Mouse (Mus musculus): ENCODE measurements around the gene Mymx. TPM values are rescaled to one million over a fixed set of nuclear protein-coding genes. Genes with fewer than 3 reads are reported as not detected.
"Not testable (repeated sequence)": the region's sequence is repeated elsewhere in the genome, so short reads cannot be mapped to it uniquely, and the experiment has no call there.

Mymx gene
- polyA plus RNA-seq, 2 experiments: 37.8 to 53.5 TPM

GRCm38 (mm10) chr17:45628160-45628559 is 26.3 kb upstream of the Mymx start:
- Histone ChIP-seq H3K36me3 (ENCODE audit: control insufficient read depth, insufficient read depth, low read length) (no peaks in the 10 kb centered on the region), H3K4me1 (ENCODE audit: control insufficient read depth, insufficient read depth, low read length) (peaks cover 11% of the 10 kb centered on the region; the same call in 1 of the 2 replicates)
- DNase-seq (ENCODE audit: low spot score): no peak

DNA sequence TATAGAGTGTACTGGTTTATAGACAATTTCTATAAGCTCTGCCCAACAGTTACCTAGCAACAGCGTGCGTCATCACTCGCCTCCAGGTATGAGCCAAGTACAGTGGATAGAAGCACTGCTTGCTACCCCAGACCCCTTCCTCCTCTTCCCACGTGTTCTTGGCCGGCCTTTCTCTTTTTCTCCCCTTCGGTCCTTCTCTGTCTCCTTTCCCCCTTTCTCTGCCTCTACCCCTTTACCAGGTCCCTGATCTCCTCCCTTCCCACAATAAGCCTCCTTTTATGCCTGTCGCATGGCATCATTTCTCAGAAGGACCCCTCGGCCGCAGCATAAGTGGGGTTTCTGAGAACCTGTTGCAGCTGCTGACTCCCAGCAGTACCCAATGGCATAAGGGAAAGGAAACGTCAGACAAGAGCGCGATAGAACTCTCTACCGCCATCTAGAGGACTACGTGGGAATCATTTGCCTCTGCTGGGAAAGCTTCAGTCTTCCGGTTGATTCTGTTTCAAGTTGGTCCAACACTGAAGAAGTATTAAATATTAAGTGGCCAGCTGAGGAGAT is 24.8 kb upstream of the Mymx start:
- H3K36me3 ChIP-seq (ENCODE audit: control insufficient read depth, insufficient read depth, low read length): no peaks in the 10 kb centered on the region
- no peaks in the 10 kb centered on the region for H3K9me3 ChIP-seq (ENCODE audit: control insufficient read depth, low read length)
- WGBS: 28% methylated on average over 15 of the region's 15 CpGs
- DNase-seq (ENCODE audit: low spot score) (peak; percentile 93), ATAC-seq (ENCODE audit: low FRiP score, low read depth) (peak; percentile 58)
- H3K4me3 ChIP-seq (replicated peaks; ENCODE audit: low read length): no peak overlapping the region
- no peak overlapping the region for H3K27ac ChIP-seq (replicated peaks; ENCODE audit: low read depth, low read length)
- H3K4me2 ChIP-seq (replicated peaks; ENCODE audit: low read depth, low read length, severe bottlenecking): peak overlapping the region; percentile 26; the same call in 1 of the 2 replicates
- no peak for TF ChIP-seq POLR2A (IDR thresholded peaks at IDR 0.05; ENCODE audit: borderline replicate concordance, extremely low read depth, insufficient read depth, insufficient read length)
- H3K9ac ChIP-seq (ENCODE audit: low read depth, low read length, severe bottlenecking): 0 out of 2 replicates have a peak overlapping the region, but pooled peaks have one; percentile 28
- no peaks in the 10 kb centered on the region for H3K27me3 ChIP-seq (ENCODE audit: control insufficient read depth, insufficient read depth, low read length)
- H3K4me1 ChIP-seq (ENCODE audit: control insufficient read depth, insufficient read depth, low read length): peaks cover 11% of the 10 kb centered on the region; the same call in 1 of the 2 replicates

More at GRCm38 (mm10) chr17:45628160-45628559, 26.3 kb upstream of the Mymx start:
- no peak overlapping the region for H3K9ac ChIP-seq (ENCODE audit: low read depth, low read length, severe bottlenecking)
- H3K4me3 ChIP-seq (replicated peaks; ENCODE audit: low read length): no peak overlapping the region
- H3K9me3 ChIP-seq (ENCODE audit: control insufficient read depth, low read length): no peaks in the 10 kb centered on the region
- no peak overlapping the region for H3K4me2 ChIP-seq (replicated peaks; ENCODE audit: low read depth, low read length, severe bottlenecking)
- no peak for ATAC-seq (ENCODE audit: low FRiP score, low read depth)
- WGBS: 40% methylated on average over 3 of the region's 3 CpGs
- no peak for TF ChIP-seq POLR2A (IDR thresholded peaks at IDR 0.05; ENCODE audit: borderline replicate concordance, extremely low read depth, insufficient read depth, insufficient read length)
- no peak overlapping the region for H3K27ac ChIP-seq (replicated peaks; ENCODE audit: low read depth, low read length)
- H3K27me3 ChIP-seq (ENCODE audit: control insufficient read depth, insufficient read depth, low read length): no peaks in the 10 kb centered on the region

DNA sequence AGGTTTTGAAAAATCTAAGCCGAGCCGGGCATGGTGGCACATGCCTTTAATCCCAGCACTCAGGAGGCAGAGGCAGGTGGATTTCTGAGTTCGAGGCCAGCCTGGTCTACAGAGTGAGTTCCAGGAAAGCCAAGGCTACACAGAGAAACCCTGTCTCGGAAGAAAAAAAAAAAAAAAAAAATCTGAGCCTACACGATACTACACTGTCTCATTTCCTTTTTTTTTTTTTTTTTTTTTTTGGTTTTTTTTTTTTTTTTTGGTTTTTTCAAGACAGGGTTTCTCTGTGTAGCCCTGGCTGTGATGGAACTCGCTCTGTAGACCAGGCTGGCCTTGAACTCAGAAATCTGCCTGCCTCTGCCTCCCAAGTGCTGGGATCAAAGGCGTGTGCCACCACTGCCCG is 21.5 kb upstream of the Mymx start:
- not testable (repeated sequence) for H3K9ac ChIP-seq (ENCODE audit: low read depth, low read length, severe bottlenecking); DNase-seq (ENCODE audit: low spot score); H3K27ac ChIP-seq (replicated peaks; ENCODE audit: low read depth, low read length); H3K9me3 ChIP-seq (ENCODE audit: control insufficient read depth, low read length); H3K4me3 ChIP-seq (replicated peaks; ENCODE audit: low read length); H3K36me3 ChIP-seq (ENCODE audit: control insufficient read depth, insufficient read depth, low read length); H3K27me3 ChIP-seq (ENCODE audit: control insufficient read depth, insufficient read depth, low read length); ATAC-seq (ENCODE audit: low FRiP score, low read depth); H3K4me2 ChIP-seq (replicated peaks; ENCODE audit: low read depth, low read length, severe bottlenecking)
- 90% methylated on average over 8 of the region's 8 CpGs for WGBS
- H3K4me1 ChIP-seq (ENCODE audit: control insufficient read depth, insufficient read depth, low read length): peaks cover 13% of the 10 kb centered on the region

DNA sequence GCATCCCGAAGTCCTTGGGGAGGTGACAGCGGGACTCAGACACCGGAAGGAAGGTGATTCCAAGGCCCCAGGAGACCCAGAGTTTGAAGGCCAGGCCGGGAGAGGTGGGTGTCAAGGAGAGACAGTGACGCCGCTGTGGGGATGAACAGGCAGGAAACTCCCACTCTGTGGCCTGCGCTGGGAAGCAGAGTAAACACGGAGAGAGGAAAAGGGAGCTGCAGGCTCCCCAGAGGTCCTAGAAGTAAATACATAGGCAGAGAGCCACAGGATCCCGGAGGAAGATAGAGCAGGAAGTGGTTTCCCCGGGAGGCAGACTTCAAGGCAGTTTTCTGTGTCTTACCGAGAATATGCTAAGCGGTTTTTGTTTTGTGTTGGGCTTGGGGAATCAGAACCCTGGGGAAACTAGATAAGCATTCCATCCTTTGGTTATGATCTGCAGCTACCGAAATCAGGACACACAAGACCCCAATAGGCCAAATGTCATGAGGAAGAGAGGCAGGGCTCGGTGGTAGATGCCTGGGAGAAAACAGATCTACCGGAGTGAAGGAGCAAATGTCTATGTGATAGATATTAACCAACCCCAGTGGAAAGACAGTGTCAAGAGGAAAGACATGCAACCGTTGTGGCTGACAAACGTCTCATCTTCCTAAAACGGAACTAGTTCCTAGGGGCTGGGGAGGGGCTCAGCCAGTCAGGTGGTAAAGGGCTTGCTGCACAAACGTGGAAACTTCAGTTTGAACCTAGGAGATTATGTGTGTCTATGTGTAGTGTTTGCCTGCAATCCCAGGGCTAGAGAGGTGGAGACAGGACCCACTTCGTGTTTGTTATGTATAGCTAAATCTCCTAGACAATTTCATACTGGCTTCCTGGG is 17.7 kb upstream of the Mymx start:
- no peak for DNase-seq (ENCODE audit: low spot score)
- 22% methylated on average over 20 of the region's 20 CpGs for WGBS
- TF ChIP-seq POLR2A (IDR thresholded peaks at IDR 0.05; ENCODE audit: borderline replicate concordance, extremely low read depth, insufficient read depth, insufficient read length): no peak

GRCm38 (mm10) chr17:45618941-45619385 is 17.1 kb upstream of the Mymx start:
- Histone ChIP-seq H3K27me3 (ENCODE audit: control insufficient read depth, insufficient read depth, low read length) (no peaks in the 10 kb centered on the region), H3K27ac (replicated peaks; ENCODE audit: low read depth, low read length) (no peak overlapping the region), H3K9ac (ENCODE audit: low read depth, low read length, severe bottlenecking) (0 out of 2 replicates have a peak overlapping the region, but pooled peaks have one; percentile 6), H3K9me3 (ENCODE audit: control insufficient read depth, low read length) (no peaks in the 10 kb centered on the region), H3K4me1 (ENCODE audit: control insufficient read depth, insufficient read depth, low read length) (peaks cover 10% of the 10 kb centered on the region), H3K36me3 (ENCODE audit: control insufficient read depth, insufficient read depth, low read length) (no peaks in the 10 kb centered on the region), H3K4me2 (replicated peaks; ENCODE audit: low read depth, low read length, severe bottlenecking) (peak overlapping the region; percentile 39), H3K4me3 (replicated peaks; ENCODE audit: low read length) (peak overlapping the region; percentile 6; the same call in 1 of the 2 replicates)
- 16% methylated on average over 8 of the region's 8 CpGs for WGBS
- no peak for DNase-seq (ENCODE audit: low spot score)
- no peak for ATAC-seq (ENCODE audit: low FRiP score, low read depth)
- TF ChIP-seq POLR2A (IDR thresholded peaks at IDR 0.05; ENCODE audit: borderline replicate concordance, extremely low read depth, insufficient read depth, insufficient read length): no peak

More for the DNA sequence above, 17.7 kb upstream of the Mymx start:
- no peak overlapping the region for H3K27ac ChIP-seq (replicated peaks; ENCODE audit: low read depth, low read length)
- H3K9me3 ChIP-seq (ENCODE audit: control insufficient read depth, low read length): no peaks in the 10 kb centered on the region
- H3K4me3 ChIP-seq (replicated peaks; ENCODE audit: low read length): peak overlapping the region; percentile 6; the same call in 1 of the 2 replicates
- H3K27me3 ChIP-seq (ENCODE audit: control insufficient read depth, insufficient read depth, low read length): no peaks in the 10 kb centered on the region
- peaks cover 10% of the 10 kb centered on the region for H3K4me1 ChIP-seq (ENCODE audit: control insufficient read depth, insufficient read depth, low read length)
- no peaks in the 10 kb centered on the region for H3K36me3 ChIP-seq (ENCODE audit: control insufficient read depth, insufficient read depth, low read length)
- H3K4me2 ChIP-seq (replicated peaks; ENCODE audit: low read depth, low read length, severe bottlenecking): peak overlapping the region; percentile 39
- no peak for ATAC-seq (ENCODE audit: low FRiP score, low read depth)
- H3K9ac ChIP-seq (ENCODE audit: low read depth, low read length, severe bottlenecking): peak overlapping the region; percentile 6; the same call in 1 of the 2 replicates
